Mouse (Mus musculus): ENCODE data around the gene Cd276. TPM values are rescaled to one million over a fixed set of nuclear protein-coding genes. Genes with fewer than 3 reads are reported as not detected.

Gene Cd276
- polyA plus RNA-seq, 1 experiment = 9.3 TPM

- peak overlapping the region; percentile 82 for H3K27ac ChIP-seq (ENCODE audit: insufficient read depth, low read depth, low read length)
- H3K4me3 ChIP-seq (ENCODE audit: insufficient read depth, low read length) = no peak overlapping the region
- peaks cover 43% of the 10 kb centered on the region for H3K4me1 ChIP-seq (ENCODE audit: control insufficient read depth, insufficient read depth, low read length)
- TF ChIP-seq CTCF (IDR thresholded peaks at IDR 0.05; ENCODE audit: low read depth, low read length) (no peak), POLR2A (IDR thresholded peaks at IDR 0.05; ENCODE audit: borderline replicate concordance, low read depth, low read length) (no peak)
Observed at GRCm38 (mm10) chr9:58517866-58518750, 37.1 kb downstream of the Cd276 start.

GRCm38 (mm10) chr9:58516480-58516879 is 38.8 kb downstream of the Cd276 start:
- Histone ChIP-seq H3K27ac (ENCODE audit: insufficient read depth, low read depth, low read length) (no peak overlapping the region), H3K4me3 (ENCODE audit: insufficient read depth, low read length) (no peak overlapping the region), H3K4me1 (ENCODE audit: control insufficient read depth, insufficient read depth, low read length) (peaks cover 40% of the 10 kb centered on the region)
- TF ChIP-seq POLR2A (IDR thresholded peaks at IDR 0.05; ENCODE audit: borderline replicate concordance, low read depth, low read length) = no peak
- TF ChIP-seq CTCF (IDR thresholded peaks at IDR 0.05; ENCODE audit: low read depth, low read length) = no peak

DNA sequence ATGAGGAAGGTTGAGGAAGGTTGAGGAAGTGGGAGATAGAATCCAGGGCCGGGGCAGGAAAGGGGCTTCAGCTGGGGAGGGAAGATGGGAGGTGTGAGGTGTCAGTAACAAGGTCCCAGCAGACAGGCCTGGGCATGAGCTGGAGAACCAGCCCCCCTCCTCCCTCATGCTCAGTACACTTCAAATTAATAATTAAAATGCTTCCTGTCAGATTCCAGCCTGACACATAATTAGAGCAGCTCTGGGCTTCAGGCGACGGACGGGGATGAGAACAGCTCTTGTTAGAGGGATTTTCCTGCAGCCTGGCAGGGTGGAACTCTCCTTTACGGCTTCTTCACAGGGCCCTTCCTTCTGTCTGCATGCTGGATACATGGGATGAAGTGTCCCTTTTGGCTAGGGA is 41.5 kb downstream of the Cd276 start:
- no peak overlapping the region for H3K27ac ChIP-seq (ENCODE audit: insufficient read depth, low read depth, low read length)
- H3K4me3 ChIP-seq (ENCODE audit: insufficient read depth, low read length) = no peak overlapping the region
- H3K4me1 ChIP-seq (ENCODE audit: control insufficient read depth, insufficient read depth, low read length) = peaks cover 40% of the 10 kb centered on the region
- TF ChIP-seq POLR2A (IDR thresholded peaks at IDR 0.05; ENCODE audit: borderline replicate concordance, low read depth, low read length) (no peak), CTCF (IDR thresholded peaks at IDR 0.05; ENCODE audit: low read depth, low read length) (no peak)

- peaks cover 22% of the 10 kb centered on the region for H3K4me1 ChIP-seq (ENCODE audit: control insufficient read depth, insufficient read depth, low read length)
- no peak overlapping the region for H3K27ac ChIP-seq (ENCODE audit: insufficient read depth, low read depth, low read length)
- no peak overlapping the region for H3K4me3 ChIP-seq (ENCODE audit: insufficient read depth, low read length)
- TF ChIP-seq CTCF (IDR thresholded peaks at IDR 0.05; ENCODE audit: low read depth, low read length) (no peak), POLR2A (IDR thresholded peaks at IDR 0.05; ENCODE audit: borderline replicate concordance, low read depth, low read length) (no peak)
Observed at GRCm38 (mm10) chr9:58510452-58510851, 44.8 kb downstream of the Cd276 start.

DNA sequence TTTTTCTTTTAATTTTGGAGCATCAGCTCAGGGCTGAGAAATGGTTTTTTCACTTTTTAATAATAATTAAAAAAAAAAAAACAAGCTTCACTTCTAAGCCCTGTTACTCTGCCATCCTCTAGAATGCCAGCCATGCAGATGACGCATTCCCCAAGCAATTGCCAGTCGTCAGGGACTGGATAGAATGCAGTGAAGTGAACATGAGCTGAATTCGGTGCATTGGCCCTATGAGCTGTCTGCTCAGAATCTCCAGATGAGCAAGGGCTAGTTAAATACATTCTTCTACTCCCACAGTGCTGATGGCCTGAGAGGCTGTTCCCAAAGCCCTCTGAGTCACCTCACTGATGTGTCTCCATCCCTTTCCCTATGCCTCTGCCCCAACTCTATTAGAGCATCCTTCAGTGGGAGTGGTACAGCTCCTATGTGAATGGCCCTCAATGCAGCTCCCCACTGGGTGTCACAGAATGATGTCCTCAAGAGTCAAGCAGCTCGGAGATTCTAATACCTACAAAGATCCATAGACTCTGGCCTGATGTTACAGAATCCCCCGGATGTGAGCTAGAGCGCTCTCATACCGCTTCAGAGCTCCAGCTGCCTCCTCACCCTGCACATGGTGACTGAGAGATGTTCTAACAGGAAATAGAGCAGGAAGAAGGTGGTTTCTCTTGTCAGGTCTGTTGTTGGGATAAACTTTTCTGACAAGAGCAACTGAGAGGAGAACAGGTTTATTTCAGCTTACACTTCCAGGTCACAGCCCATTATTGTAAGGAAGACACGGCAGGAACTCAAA is 47.8 kb downstream of the Cd276 start:
- no peak overlapping the region for H3K27ac ChIP-seq (ENCODE audit: insufficient read depth, low read depth, low read length)
- TF ChIP-seq CTCF (IDR thresholded peaks at IDR 0.05; ENCODE audit: low read depth, low read length) (no peak), POLR2A (IDR thresholded peaks at IDR 0.05; ENCODE audit: borderline replicate concordance, low read depth, low read length) (no peak)
- peaks cover 19% of the 10 kb centered on the region for H3K4me1 ChIP-seq (ENCODE audit: control insufficient read depth, insufficient read depth, low read length)
- H3K4me3 ChIP-seq (ENCODE audit: insufficient read depth, low read length) = no peak overlapping the region

- Histone ChIP-seq H3K27ac (ENCODE audit: insufficient read depth, low read depth, low read length) (no peak overlapping the region), H3K4me1 (ENCODE audit: control insufficient read depth, insufficient read depth, low read length) (no peaks in the 10 kb centered on the region), H3K4me3 (ENCODE audit: insufficient read depth, low read length) (no peak overlapping the region)
- no peak for TF ChIP-seq CTCF (IDR thresholded peaks at IDR 0.05; ENCODE audit: low read depth, low read length)
- no peak for TF ChIP-seq POLR2A (IDR thresholded peaks at IDR 0.05; ENCODE audit: borderline replicate concordance, low read depth, low read length)
Observed at GRCm38 (mm10) chr9:58500946-58501345, 54.3 kb downstream of the Cd276 start.

DNA sequence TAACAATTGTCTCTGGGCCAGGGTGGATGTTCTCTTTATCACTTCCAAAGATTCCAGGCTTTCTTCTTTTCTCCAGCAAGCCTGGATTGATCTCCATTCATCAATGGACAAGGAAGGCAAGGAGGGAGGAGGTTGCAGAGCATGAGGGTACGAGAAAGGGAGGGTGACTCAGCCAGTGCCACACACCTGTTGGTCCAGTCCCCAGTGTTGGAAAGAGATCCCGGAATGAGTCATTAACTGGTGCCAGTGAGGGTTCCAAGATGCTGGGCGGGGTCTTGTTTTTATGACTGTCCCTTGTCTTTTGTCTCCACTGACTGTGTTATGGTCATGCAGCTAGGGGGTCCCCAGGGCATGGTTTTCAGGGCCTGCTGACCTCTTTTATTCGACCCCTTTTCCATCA is 57.3 kb downstream of the Cd276 start:
- Histone ChIP-seq H3K4me1 (ENCODE audit: control insufficient read depth, insufficient read depth, low read length) (no peaks in the 10 kb centered on the region), H3K4me3 (ENCODE audit: insufficient read depth, low read length) (no peak overlapping the region), H3K27ac (ENCODE audit: insufficient read depth, low read depth, low read length) (no peak overlapping the region)
- TF ChIP-seq CTCF (IDR thresholded peaks at IDR 0.05; ENCODE audit: low read depth, low read length) = no peak

DNA sequence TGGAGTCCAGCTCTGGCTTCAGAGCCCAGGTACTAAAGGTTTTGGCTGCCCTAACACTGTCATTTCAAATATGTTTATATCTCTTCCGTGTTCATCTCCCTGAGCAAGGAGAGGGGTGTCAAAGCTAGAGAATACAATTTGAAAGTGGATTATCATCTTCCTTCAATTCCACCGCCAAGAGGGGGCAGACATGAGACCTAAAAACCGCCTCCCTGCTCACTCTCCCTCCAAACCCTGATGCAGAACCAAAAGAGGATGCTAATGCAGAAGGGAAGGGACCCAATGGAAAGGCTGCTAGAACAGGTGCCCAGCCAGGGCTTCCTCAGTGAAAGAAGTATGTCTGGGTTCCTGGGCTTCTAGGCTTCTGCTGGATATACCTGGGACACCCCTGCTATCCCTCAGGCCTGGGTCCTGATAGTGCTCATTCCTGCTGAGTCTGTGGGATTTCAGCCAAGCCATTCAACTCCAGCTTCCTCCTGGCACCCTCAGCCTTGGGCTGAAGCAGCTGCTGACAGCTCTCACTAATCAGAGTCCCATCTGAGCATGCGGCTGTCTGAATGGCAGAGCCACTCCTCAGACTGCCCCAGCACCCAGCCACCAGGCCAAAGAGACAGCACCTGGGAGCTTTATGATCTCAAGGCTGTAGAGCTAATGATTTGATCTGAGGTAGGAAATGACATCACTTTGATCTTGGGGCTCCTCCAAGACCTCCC is 58.6 kb downstream of the Cd276 start:
- Histone ChIP-seq H3K27ac (ENCODE audit: insufficient read depth, low read depth, low read length) (no peak overlapping the region), H3K4me1 (ENCODE audit: control insufficient read depth, insufficient read depth, low read length) (no peaks in the 10 kb centered on the region), H3K4me3 (ENCODE audit: insufficient read depth, low read length) (no peak overlapping the region)
- TF ChIP-seq POLR2A (IDR thresholded peaks at IDR 0.05; ENCODE audit: borderline replicate concordance, low read depth, low read length) (no peak), CTCF (IDR thresholded peaks at IDR 0.05; ENCODE audit: low read depth, low read length) (peak; percentile 6; the same call in 1 of the 2 replicates)

- Histone ChIP-seq H3K4me1 (ENCODE audit: control insufficient read depth, insufficient read depth, low read length) (no peaks in the 10 kb centered on the region), H3K27ac (ENCODE audit: insufficient read depth, low read depth, low read length) (no peak overlapping the region), H3K4me3 (ENCODE audit: insufficient read depth, low read length) (no peak overlapping the region)
- TF ChIP-seq CTCF (IDR thresholded peaks at IDR 0.05; ENCODE audit: low read depth, low read length) (no peak), POLR2A (IDR thresholded peaks at IDR 0.05; ENCODE audit: borderline replicate concordance, low read depth, low read length) (no peak)
Observed at GRCm38 (mm10) chr9:58495035-58495434, 60.2 kb downstream of the Cd276 start.
